Mouse (Mus musculus): ENCODE results near the gene B3gnt2.

DNA sequence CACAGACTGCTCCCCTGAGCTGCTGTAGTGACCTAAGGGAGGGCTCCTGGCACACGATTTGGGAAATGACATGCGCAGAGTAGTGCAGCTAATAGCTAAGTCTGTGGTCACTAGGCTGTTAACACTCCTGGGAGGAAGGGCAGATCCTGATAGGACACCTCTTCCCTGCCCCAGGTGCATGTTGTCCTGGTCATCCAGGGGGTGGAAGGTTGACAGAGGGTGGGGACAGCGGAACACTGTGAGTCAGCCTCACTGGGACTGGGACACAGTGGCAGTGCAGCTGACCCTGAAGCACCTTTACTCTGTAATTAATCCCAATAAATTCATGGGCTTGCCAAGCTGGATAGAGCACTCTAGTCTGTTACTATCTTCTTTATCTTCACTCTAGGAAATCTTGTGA, 39.5 kb downstream of the B3gnt2 start:
- TF ChIP-seq CTCF (IDR thresholded peaks at IDR 0.05; ENCODE audit: borderline replicate concordance, control insufficient read depth, extremely low read depth, insufficient read depth, low read length, poor library complexity): no peak
- TF ChIP-seq POLR2A (IDR thresholded peaks at IDR 0.05; ENCODE audit: control insufficient read depth, extremely low read depth, insufficient read depth, low read length, poor library complexity): no peak

All from thymus, adult 2 months (tissue).